ENCODE assay signal across 7 mouse cellular contexts in the genomic region with DNA sequence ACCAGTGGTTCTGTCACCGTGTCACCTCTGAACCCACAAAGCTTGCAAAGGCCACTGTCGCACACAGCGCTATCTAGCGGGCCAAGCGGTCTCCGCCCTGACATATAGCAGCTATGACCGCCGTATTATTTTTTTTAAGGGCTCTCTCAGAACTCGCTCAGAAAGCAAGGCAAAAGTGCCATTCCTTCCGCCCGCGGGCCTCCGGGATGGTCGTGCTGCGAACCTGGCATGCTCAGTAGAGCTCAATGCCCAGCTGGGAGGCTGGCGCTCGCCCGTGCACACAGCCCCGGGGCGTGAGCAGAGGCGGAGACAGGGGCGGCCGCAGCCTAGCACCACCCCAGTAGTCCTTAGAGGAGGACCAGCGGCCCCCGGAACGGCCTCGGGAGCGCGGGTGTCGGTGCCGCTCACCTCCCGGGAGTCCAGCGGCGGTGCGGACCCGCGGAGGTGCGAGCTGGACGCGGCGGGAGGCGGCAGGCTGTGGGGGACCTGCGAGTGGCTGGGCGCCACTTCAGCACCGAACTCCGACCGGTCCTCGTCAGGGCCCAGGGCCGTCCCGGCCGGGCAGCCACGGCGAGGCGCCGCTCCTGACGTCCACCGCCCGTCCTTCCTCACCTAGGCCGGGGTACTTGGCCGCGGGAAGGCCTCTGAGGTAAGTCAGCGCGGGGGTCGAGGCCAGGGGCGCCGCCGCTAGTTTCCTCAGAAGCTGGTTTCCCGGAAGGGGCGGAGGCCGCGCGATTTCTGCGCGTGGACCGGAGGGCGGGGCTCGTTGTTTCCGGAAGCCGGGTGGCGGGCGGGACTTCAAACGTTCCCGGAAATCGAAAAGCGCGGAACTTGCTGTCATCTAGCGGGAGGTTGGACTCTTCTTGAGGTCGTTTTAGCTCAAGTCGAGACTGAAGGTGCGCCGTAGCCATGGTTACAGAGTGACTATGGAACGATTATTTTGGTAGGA. TPM values are rescaled to one million over a fixed set of nuclear protein-coding genes. Genes with fewer than 3 reads are reported as not detected.
DNase-seq lines count a peak whose midpoint lies in the region; ATAC-seq and TF ChIP-seq lines count a peak whose summit lies in the region.

TSS of gene Ripk1 (plus strand) at position 306 of the 949 bp plus-strand sequence.
TSS of gene Serpinb6a (minus strand) at position 737 of the 949 bp plus-strand sequence.

- peak; percentile 71 for TF ChIP-seq CTCF in intestine, postnatal 0 days (IDR thresholded peaks at IDR 0.05; ENCODE audit: low read depth)
- TF ChIP-seq CTCF in small intestine, adult 2 months (IDR thresholded peaks at IDR 0.05; ENCODE audit: extremely low read depth, insufficient read length, insufficient replicate concordance, low read depth, low read length): peak; percentile 59; the same call in 1 of the 2 replicates

- H3K4me2 ChIP-seq in intestine, postnatal 0 days (replicated peaks; ENCODE audit: low read depth): peak within 1 kb of the TSS; percentile 83
- H3K4me2 ChIP-seq in midbrain, embryonic 12.5 days (replicated peaks): peak within 1 kb of the TSS; percentile 82

- peak; percentile 97 for ATAC-seq in intestine, postnatal 0 days
- peak; percentile 96 for ATAC-seq in midbrain, embryonic 12.5 days (ENCODE audit: low FRiP score, low read depth)

- DNase-seq in adrenal gland, postnatal 10 days: peak; percentile 94
- peak; percentile 92 for DNase-seq in embryonic facial prominence, embryonic 10.5 days (ENCODE audit: low spot score)
- peak; percentile 42 for DNase-seq in gonadal fat pad, adult 2 months (ENCODE audit: low read depth)
- DNase-seq in left cerebral cortex, postnatal 4 days: peak; percentile 90

- H3K9me3 ChIP-seq in embryonic facial prominence, embryonic 10.5 days: no peaks in the 10 kb centered on the region
- no peaks in the 10 kb centered on the region for H3K9me3 ChIP-seq in intestine, postnatal 0 days (ENCODE audit: control insufficient read depth)
- no peaks in the 10 kb centered on the region for H3K9me3 ChIP-seq in midbrain, embryonic 12.5 days

- H3K9ac ChIP-seq in intestine, postnatal 0 days (ENCODE audit: low read depth, low read length): peak within 1 kb of the TSS; percentile 86
- H3K9ac ChIP-seq in midbrain, embryonic 12.5 days (replicated peaks): peak within 1 kb of the TSS; percentile 87

- H3K27ac ChIP-seq in embryonic facial prominence, embryonic 10.5 days (replicated peaks): peak within 1 kb of the TSS; percentile 93
- H3K27ac ChIP-seq in intestine, postnatal 0 days (ENCODE audit: low read depth, low read length): peak within 1 kb of the TSS; percentile 94
- H3K27ac ChIP-seq in midbrain, embryonic 12.5 days (replicated peaks): peak within 1 kb of the TSS; percentile 87
- peak within 1 kb of the TSS; percentile 84 for H3K27ac ChIP-seq in small intestine, adult 2 months (ENCODE audit: insufficient read depth, low read depth, low read length)

- H3K4me1 ChIP-seq in embryonic facial prominence, embryonic 10.5 days: peaks cover 10% of the 10 kb centered on the region
- H3K4me1 ChIP-seq in intestine, postnatal 0 days (replicated peaks; ENCODE audit: control insufficient read depth, insufficient read depth, low read length): peaks cover 1% of the 10 kb centered on the region; the same call in 1 of the 2 replicates
- peaks cover 9% of the 10 kb centered on the region for H3K4me1 ChIP-seq in midbrain, embryonic 12.5 days
- H3K4me1 ChIP-seq in small intestine, adult 2 months (ENCODE audit: control insufficient read depth, insufficient read depth, insufficient read length, low read length): peaks cover 3% of the 10 kb centered on the region; the same call in 1 of the 2 replicates

- peak; percentile 54 for TF ChIP-seq POLR2A in small intestine, adult 2 months (IDR thresholded peaks at IDR 0.05; ENCODE audit: low read depth, low read length)

- H3K4me3 ChIP-seq in embryonic facial prominence, embryonic 10.5 days: peak within 1 kb of the TSS; percentile 99
- H3K4me3 ChIP-seq in intestine, postnatal 0 days (ENCODE audit: low read depth, low read length): peak within 1 kb of the TSS; percentile 78
- H3K4me3 ChIP-seq in midbrain, embryonic 12.5 days: peak within 1 kb of the TSS; percentile 95
- peak within 1 kb of the TSS; percentile 87 for H3K4me3 ChIP-seq in small intestine, adult 2 months (ENCODE audit: low read depth, low read length)

- intact Hi-C loops in left cerebral cortex, postnatal 4 days (cut with DNase I): loop anchor here (5.0 kb wide), 1 partner anchor 1100 kb away; no protein-coding TSS in a partner anchor

- peaks cover 4% of the 10 kb centered on the region; the same call in 1 of the 2 replicates for H3K36me3 ChIP-seq in embryonic facial prominence, embryonic 10.5 days (replicated peaks)
- H3K36me3 ChIP-seq in intestine, postnatal 0 days (ENCODE audit: control insufficient read depth, insufficient read depth): no peaks in the 10 kb centered on the region
- H3K36me3 ChIP-seq in midbrain, embryonic 12.5 days: no peaks in the 10 kb centered on the region
- H3K36me3 ChIP-seq in small intestine, adult 2 months (ENCODE audit: control insufficient read depth, insufficient read depth, low read length): no peaks in the 10 kb centered on the region

- no peaks in the 10 kb centered on the region for H3K27me3 ChIP-seq in embryonic facial prominence, embryonic 10.5 days (replicated peaks; ENCODE audit: low read depth, poor library complexity, severe bottlenecking)
- H3K27me3 ChIP-seq in intestine, postnatal 0 days (replicated peaks; ENCODE audit: control insufficient read depth, insufficient read depth, low read length): no peaks in the 10 kb centered on the region
- H3K27me3 ChIP-seq in midbrain, embryonic 12.5 days: no peaks in the 10 kb centered on the region
- H3K27me3 ChIP-seq in small intestine, adult 2 months (ENCODE audit: control insufficient read depth, insufficient read depth, low read length): no peaks in the 10 kb centered on the region

- WGBS in embryonic facial prominence, embryonic 10.5 days: under 1% methylated on average over 92 of the region's 92 CpGs
- WGBS in intestine, postnatal 0 days: under 1% methylated on average over 91 of the region's 92 CpGs
- WGBS in midbrain, embryonic 12.5 days: under 1% methylated on average over 87 of the region's 92 CpGs
- under 1% methylated on average over 92 of the region's 92 CpGs for WGBS in small intestine, adult 2 months

RNA-seq across cellular contexts. Expression of gene Ripk1, which starts in this region (rescaled TPM):
- 10 to 100 TPM; 27.4 to 27.7 TPM for total RNA-seq in adrenal gland, postnatal 10 days (2021)
- polyA plus RNA-seq in embryonic facial prominence, embryonic 10.5 days (2016; fragmentation: Nextera tagmentation; extraction: Ambion mirVana): 7.4 and 8.6 TPM in 2 replicates
- 8.2 and 12.3 TPM in 2 replicates for polyA plus RNA-seq in gonadal fat pad, adult 2 months (2012; rRNA removed)
- polyA plus RNA-seq in intestine, postnatal 0 days (2015; fragmentation: Nextera tagmentation; extraction: Ambion mirVana): 25.0 and 27.7 TPM in 2 replicates
- 10 to 100 TPM; 11.7 to 12.7 TPM for total RNA-seq in left cerebral cortex, postnatal 4 days (2021)
- polyA plus RNA-seq in midbrain, embryonic 12.5 days (2016; fragmentation: Nextera tagmentation; extraction: Ambion mirVana): 9.6 and 9.7 TPM in 2 replicates
- polyA plus RNA-seq in small intestine, adult 2 months (2012; rRNA removed): 10.2 and 18.8 TPM in 2 replicates

RNA-seq across cellular contexts. Expression of gene Serpinb6a, which starts in this region (rescaled TPM):
- total RNA-seq in adrenal gland, postnatal 10 days (2021): 100 to 1,000 TPM; 157 to 176 TPM
- polyA plus RNA-seq in embryonic facial prominence, embryonic 10.5 days (2016; fragmentation: Nextera tagmentation; extraction: Ambion mirVana): 31.1 and 36.2 TPM in 2 replicates
- 55.4 and 57.2 TPM in 2 replicates for polyA plus RNA-seq in gonadal fat pad, adult 2 months (2012; rRNA removed)
- 364 and 373 TPM in 2 replicates for polyA plus RNA-seq in intestine, postnatal 0 days (2015; fragmentation: Nextera tagmentation; extraction: Ambion mirVana)
- total RNA-seq in left cerebral cortex, postnatal 4 days (2021): 10 to 100 TPM; 41.2 to 41.3 TPM
- polyA plus RNA-seq in midbrain, embryonic 12.5 days (2016; fragmentation: Nextera tagmentation; extraction: Ambion mirVana): 31.2 and 40.1 TPM in 2 replicates
- polyA plus RNA-seq in small intestine, adult 2 months (2012; rRNA removed): 61.1 and 214 TPM in 2 replicates

Comparison
In these comparisons a context has a peak if more than half of its experiments do, and no peak if none do; other contexts are left out.
1. Peak in every context shown above with its lines: DNase-seq, ATAC-seq, H3K4me3 ChIP-seq and H3K27ac ChIP-seq.
2. DNase-seq: peak in every context shown above with its lines; median percentile 94 in adrenal gland, postnatal 10 days; 92 in embryonic facial prominence, embryonic 10.5 days; 90 in left cerebral cortex, postnatal 4 days; 42 in gonadal fat pad, adult 2 months.